Mouse (Mus musculus) spleen, postnatal 36 days (tissue): ENCODE data around the gene 1600014C23Rik.
A peak's percentile ranks its signal among the peaks of the same experiment; 100 is the strongest.

ENCODE experiments used
- DNase-seq, 2 experiments: peaks; one replicate each; pipeline ENCODE4 v3.0.0; 2022; ENCODE audit warnings: low spot score in 2 of 2, mixed read lengths in 1 of 2

The 1600014C23Rik gene

GRCm38 (mm10) chr17:45689120-45689519 is 44.5 kb downstream of the 1600014C23Rik start:
- no peak for DNase-seq

GRCm38 (mm10) chr17:45686716-45687115 is 46.9 kb downstream of the 1600014C23Rik start, which contains the start of gene Tmem63b:
Gene Tmem63b, minus strand, starts transcription at chr17:45686905.
- DNase-seq: no peak

GRCm38 (mm10) chr17:45686093-45686619 is 47.5 kb downstream of the 1600014C23Rik start, which contains the start of gene Mrpl14:
Gene Mrpl14, plus strand, starts transcription at chr17:45686322.
- peak; percentile 86 to 90 for DNase-seq

- peak; percentile 33 to 40 for DNase-seq
Observed at GRCm38 (mm10) chr17:45685171-45686092, 48.2 kb downstream of the 1600014C23Rik start.

- no peak for DNase-seq
Observed at GRCm38 (mm10) chr17:45684667-45685131, 48.9 kb downstream of the 1600014C23Rik start.
